ENCODE assay signal across 12 mouse cellular contexts in the genomic region with DNA sequence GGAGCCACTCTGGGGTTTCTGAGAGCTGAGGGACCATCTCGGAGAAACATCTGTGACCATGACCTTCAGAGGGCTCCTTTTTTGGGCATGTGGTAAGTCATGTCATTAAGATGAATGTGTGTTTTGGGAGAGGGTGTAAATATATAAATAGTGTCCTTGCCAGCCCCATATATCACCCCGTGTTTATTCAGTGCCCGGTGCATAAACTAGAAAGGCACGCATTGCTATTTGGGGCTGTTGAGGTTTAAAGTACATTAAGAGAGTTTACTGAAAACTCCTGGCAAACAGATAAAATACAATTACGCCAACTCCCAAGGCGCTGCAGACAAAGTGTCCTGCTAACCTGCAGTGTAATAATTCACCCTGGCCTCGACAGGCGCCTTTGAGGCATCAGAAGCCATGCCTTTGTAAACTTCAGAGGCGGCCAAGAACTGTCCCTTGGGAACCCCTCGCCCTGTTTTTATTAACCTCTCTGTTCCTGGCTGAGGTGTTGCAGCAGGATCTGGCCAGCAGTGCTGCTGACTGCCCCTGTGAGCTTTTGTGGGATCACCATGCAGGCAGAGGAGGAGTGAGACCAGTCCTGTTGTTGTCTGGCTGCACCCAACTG.
DNase-seq lines count a peak whose midpoint lies in the region; ATAC-seq and TF ChIP-seq lines count a peak whose summit lies in the region.
"Had no signal": no experiment of that assay in that cellular context is flagged by ENCODE, and none has a peak within 500 bp of the region (broad histone marks: within the 10 kb centered on the region; RNA-seq: fewer than 3 reads in every experiment).

No protein-coding gene starts in this region.

- H3K9ac ChIP-seq in intestine, embryonic 15.5 days, result no peak overlapping the region
- no peak overlapping the region for H3K9ac ChIP-seq in hindbrain, embryonic 14.5 days
- no peak overlapping the region for H3K9ac ChIP-seq in liver, embryonic 12.5 days

- no peak overlapping the region for H3K27ac ChIP-seq in kidney, adult 2 months (ENCODE audit: insufficient read depth, low read depth, low read length)
- H3K27ac ChIP-seq in intestine, embryonic 15.5 days, result peak overlapping the region; percentile 73
- H3K27ac ChIP-seq in hindbrain, embryonic 14.5 days, result no peak overlapping the region
- H3K27ac ChIP-seq in liver, embryonic 12.5 days, result no peak overlapping the region
- H3K27ac ChIP-seq: heart, embryonic 10.5 days; layer of hippocampus, adult 2 months had no signal

- TF ChIP-seq POLR2A in kidney, adult 2 months (IDR thresholded peaks at IDR 0.05; ENCODE audit: low read depth, low read length), result no peak

- no peaks in the 10 kb centered on the region for H3K27me3 ChIP-seq in kidney, adult 2 months (replicated peaks; ENCODE audit: control insufficient read depth, insufficient read depth, low read length)
- no peaks in the 10 kb centered on the region for H3K27me3 ChIP-seq in intestine, embryonic 15.5 days (replicated peaks)
- no peaks in the 10 kb centered on the region for H3K27me3 ChIP-seq in hindbrain, embryonic 14.5 days (ENCODE audit: control insufficient read depth, insufficient read depth, low read length)
- H3K27me3 ChIP-seq in liver, embryonic 12.5 days (replicated peaks), result no peaks in the 10 kb centered on the region

- no peak overlapping the region for H3K4me3 ChIP-seq in kidney, adult 2 months (ENCODE audit: insufficient read depth, low read depth, low read length)
- no peak overlapping the region for H3K4me3 ChIP-seq in intestine, embryonic 15.5 days (replicated peaks)
- no peak overlapping the region for H3K4me3 ChIP-seq in hindbrain, embryonic 14.5 days (replicated peaks; ENCODE audit: low read length)
- H3K4me3 ChIP-seq in liver, embryonic 12.5 days, result no peak overlapping the region
- H3K4me3 ChIP-seq: heart, embryonic 10.5 days; layer of hippocampus, adult 2 months had no signal

- peak; percentile 13 for DNase-seq in kidney, adult 2 months
- no peak for DNase-seq in kidney, adult 11 months
- peak; percentile 82 for DNase-seq in NIH3T3 (ENCODE audit: low read depth)
- peak; percentile 71 for DNase-seq in mesoderm, embryonic 11.5 days (ENCODE audit: low read depth, low spot score)
- DNase-seq in left cerebral cortex, postnatal 25 days (ENCODE audit: low spot score in 2 of 2), result no peak
- DNase-seq in hindbrain, embryonic 14.5 days (ENCODE audit: low spot score), result no peak
- DNase-seq: lung, adult 2 months; thymus, postnatal 4 days had no signal

- no peaks in the 10 kb centered on the region for H3K36me3 ChIP-seq in kidney, adult 2 months (ENCODE audit: control insufficient read depth, insufficient read depth, low read length)
- H3K36me3 ChIP-seq in intestine, embryonic 15.5 days, result no peaks in the 10 kb centered on the region
- no peaks in the 10 kb centered on the region for H3K36me3 ChIP-seq in hindbrain, embryonic 14.5 days (replicated peaks; ENCODE audit: control insufficient read depth, insufficient read depth)
- H3K36me3 ChIP-seq in liver, embryonic 12.5 days, result no peaks in the 10 kb centered on the region
- H3K36me3 ChIP-seq: heart, embryonic 10.5 days had no signal

- no peaks in the 10 kb centered on the region for H3K4me1 ChIP-seq in kidney, adult 2 months (ENCODE audit: control insufficient read depth, insufficient read depth, low read length)
- H3K4me1 ChIP-seq in intestine, embryonic 15.5 days (replicated peaks), result peaks cover 6% of the 10 kb centered on the region
- 0 out of 2 replicates have a peak, but pooled peaks cover 3% of the 10 kb centered on the region for H3K4me1 ChIP-seq in hindbrain, embryonic 14.5 days (replicated peaks; ENCODE audit: control insufficient read depth, insufficient read depth, low read length)
- no peaks in the 10 kb centered on the region; the same call in 1 of the 2 replicates for H3K4me1 ChIP-seq in liver, embryonic 12.5 days

- WGBS in kidney, adult 2 months, result 22% methylated on average over 10 of the region's 10 CpGs
- WGBS in intestine, embryonic 15.5 days, result 10% methylated on average over 10 of the region's 10 CpGs
- WGBS in hindbrain, embryonic 14.5 days, result 53% methylated on average over 10 of the region's 10 CpGs
- WGBS in liver, embryonic 12.5 days (ENCODE audit: insufficient replicate concordance), result 56% methylated on average over 10 of the region's 10 CpGs

- TF ChIP-seq CTCF in kidney, adult 2 months (conservative IDR thresholded peaks at IDR 0.05; ENCODE audit: insufficient read depth, insufficient read length, low read depth, low read length), result no peak

- ATAC-seq in intestine, embryonic 15.5 days, result peak; percentile 78
- ATAC-seq in hindbrain, embryonic 14.5 days (ENCODE audit: low FRiP score), result no peak
- ATAC-seq in liver, embryonic 12.5 days, result no peak

- intact Hi-C loops in left cerebral cortex, postnatal 25 days (cut with DNase I), result no loop called here

- no peak overlapping the region for H3K4me2 ChIP-seq in intestine, embryonic 15.5 days (replicated peaks)
- no peak overlapping the region for H3K4me2 ChIP-seq in hindbrain, embryonic 14.5 days (replicated peaks)
- no peak overlapping the region for H3K4me2 ChIP-seq in liver, embryonic 12.5 days

- H3K9me3 ChIP-seq in intestine, embryonic 15.5 days, result no peaks in the 10 kb centered on the region
- no peaks in the 10 kb centered on the region for H3K9me3 ChIP-seq in hindbrain, embryonic 14.5 days (ENCODE audit: control insufficient read depth, low read length)
- no peaks in the 10 kb centered on the region for H3K9me3 ChIP-seq in liver, embryonic 12.5 days (replicated peaks)
- H3K9me3 ChIP-seq: heart, embryonic 10.5 days had no signal

Comparison
In these comparisons a context has a peak if more than half of its experiments do, and no peak if none do; other contexts are left out.
1. DNase-seq: peak in kidney, adult 2 months (single experiment), NIH3T3 (single experiment) and mesoderm, embryonic 11.5 days (single experiment); none in kidney, adult 11 months (single experiment), left cerebral cortex, postnatal 25 days (0 of 2) and hindbrain, embryonic 14.5 days (single experiment).